Mouse (Mus musculus): ENCODE measurements around the gene Cyp2s1. TPM values are rescaled to one million over a fixed set of nuclear protein-coding genes. Genes with fewer than 3 reads are reported as not detected.

Gene Cyp2s1
- polyA plus RNA-seq, 1 experiment from 2014 or later = 3.3 TPM

- H3K4me2 ChIP-seq = peak overlapping the region; percentile 76
These were observed 62.9 kb downstream of the Cyp2s1 start for GRCm38 (mm10) chr7:25753643-25754438.

GRCm38 (mm10) chr7:25753076-25753475, 63.6 kb downstream of the Cyp2s1 start:
- H3K4me2 ChIP-seq = peak overlapping the region; percentile 76
- peak overlapping the region; percentile 96 for H3K4me3 ChIP-seq
- H3K4me1 ChIP-seq (replicated peaks) = peaks cover 26% of the 10 kb centered on the region
- peak overlapping the region; percentile 98 for H3K9ac ChIP-seq
- no peaks in the 10 kb centered on the region for H3K27me3 ChIP-seq
- H3K9me3 ChIP-seq (replicated peaks) = no peaks in the 10 kb centered on the region
- H3K36me3 ChIP-seq = peaks cover 26% of the 10 kb centered on the region
- H3K27ac ChIP-seq = 0 out of 2 replicates have a peak overlapping the region, but pooled peaks have one; percentile 99
- ATAC-seq (replicated peaks; ENCODE audit: insufficient number of reproducible peaks, insufficient read depth, low FRiP score, low read depth) = no peak

More at GRCm38 (mm10) chr7:25753643-25754438, 62.9 kb downstream of the Cyp2s1 start:
- under 1% methylated on average over 46 of the region's 46 CpGs for WGBS
- peak; percentile 16 for ATAC-seq (replicated peaks; ENCODE audit: insufficient number of reproducible peaks, insufficient read depth, low FRiP score, low read depth)
- Histone ChIP-seq H3K36me3 (peaks cover 18% of the 10 kb centered on the region), H3K9me3 (replicated peaks) (no peaks in the 10 kb centered on the region), H3K27ac (peak overlapping the region; percentile 99), H3K9ac (peak overlapping the region; percentile 98), H3K4me3 (peak overlapping the region; percentile 96), H3K4me1 (replicated peaks) (peaks cover 26% of the 10 kb centered on the region), H3K27me3 (no peaks in the 10 kb centered on the region)

Small RNA genes within 50 kb of the gene (microRNA-seq; reads per million reads assigned to microRNA genes)
- gene Gm24865 = not detected

Other genes starting within 250 kb of the Cyp2s1 start
- not detected in 2 replicates for gene Erich4, start 201.0 kb downstream of the Cyp2s1 start, polyA plus RNA-seq (2015; fragmentation: Nextera tagmentation; extraction: Ambion mirVana)
- 55.3 and 61.5 TPM in 2 replicates for gene Dmac2, start 197.5 kb downstream of the Cyp2s1 start, polyA plus RNA-seq (2015; fragmentation: Nextera tagmentation; extraction: Ambion mirVana)
- 6.9 and 9.7 TPM in 2 replicates for gene B3gnt8, start 190.3 kb downstream of the Cyp2s1 start, polyA plus RNA-seq (2015; fragmentation: Nextera tagmentation; extraction: Ambion mirVana)
- 58.5 and 68.9 TPM in 2 replicates for gene Bckdha, start 157.9 kb downstream of the Cyp2s1 start, polyA plus RNA-seq (2015; fragmentation: Nextera tagmentation; extraction: Ambion mirVana)
- gene Exosc5, start 157.7 kb downstream of the Cyp2s1 start, polyA plus RNA-seq (2015; fragmentation: Nextera tagmentation; extraction: Ambion mirVana) = 30.3 and 45.7 TPM in 2 replicates
- 1.8 and 2.2 TPM in 2 replicates for gene Tmem91, start 141.7 kb downstream of the Cyp2s1 start, polyA plus RNA-seq (2015; fragmentation: Nextera tagmentation; extraction: Ambion mirVana)
- gene B9d2, start 136.1 kb downstream of the Cyp2s1 start, polyA plus RNA-seq (2015; fragmentation: Nextera tagmentation; extraction: Ambion mirVana) = 24.5 and 30.9 TPM in 2 replicates
- 3.2 and 4.6 TPM in 2 replicates for gene Tgfb1, start 129.9 kb downstream of the Cyp2s1 start, polyA plus RNA-seq (2015; fragmentation: Nextera tagmentation; extraction: Ambion mirVana)
- 17.6 and 23.5 TPM in 2 replicates for gene Ccdc97, start 97.8 kb downstream of the Cyp2s1 start, polyA plus RNA-seq (2015; fragmentation: Nextera tagmentation; extraction: Ambion mirVana)
- 35.4 and 39.9 TPM in 2 replicates for gene Hnrnpul1, start 62.2 kb downstream of the Cyp2s1 start, polyA plus RNA-seq (2015; fragmentation: Nextera tagmentation; extraction: Ambion mirVana)
- 49.1 and 65.3 TPM in 2 replicates for gene Axl, start 28.2 kb downstream of the Cyp2s1 start, polyA plus RNA-seq (2015; fragmentation: Nextera tagmentation; extraction: Ambion mirVana)
- gene Cyp2b10, start 80.7 kb upstream of the Cyp2s1 start, polyA plus RNA-seq (2015; fragmentation: Nextera tagmentation; extraction: Ambion mirVana) = not detected in 2 replicates
- not detected in 2 replicates for gene Cyp2b13, start 244.6 kb upstream of the Cyp2s1 start, polyA plus RNA-seq (2015; fragmentation: Nextera tagmentation; extraction: Ambion mirVana)

Measured in heart, embryonic 15.5 days (tissue).